Mouse (Mus musculus) midbrain, embryonic 15.5 days (tissue): ENCODE measurements at regions not wholly inside any gene's neighbourhood (a gene's known extent, or its start where the extent isn't known, plus 50 kb on each side); places are given as distances from the start of the nearest gene placed in this dataset.
"Not testable (repeated sequence)": the region's sequence is repeated elsewhere in the genome, so short reads cannot be mapped to it uniquely, and the experiment has no call there.

Experiments used
- ATAC-seq: fragments of 200-750 bp; cut with Nextera tagmentation; replicated peaks from 2 replicates; pipeline ENCODE4 v1.8.0; 2017; ENCODE audit warnings: moderate TSS enrichment
- H3K27ac ChIP-seq: fragments of 300-500 bp; sonication (generic); 2 replicates; pipeline ENCODE4 v1.5.1; 2015; ENCODE audit warnings: mild to moderate bottlenecking, inconsistent platforms
- H3K27me3 ChIP-seq: fragments of 300-500 bp; sonication (generic); replicated peaks from 2 replicates; pipeline ENCODE4 v1.6.1; 2015; ENCODE audit warnings: inconsistent platforms
- H3K36me3 ChIP-seq: fragments of 300-500 bp; sonication (generic); replicated peaks from 2 replicates; pipeline ENCODE4 v1.6.1; 2015; ENCODE audit warnings: inconsistent platforms
- H3K4me1 ChIP-seq: fragments of 300-500 bp; sonication (generic); 2 replicates; pipeline ENCODE4 v1.6.1; 2015; ENCODE audit warnings: inconsistent platforms
- H3K4me2 ChIP-seq: fragments of 300-500 bp; sonication (generic); 2 replicates; pipeline ENCODE4 v1.6.1; 2015; ENCODE audit warnings: inconsistent platforms, mild to moderate bottlenecking, moderate library complexity
- H3K4me3 ChIP-seq: fragments of 300-500 bp; sonication (generic); 2 replicates; pipeline ENCODE4 v1.5.1; 2015; ENCODE audit warnings: mild to moderate bottlenecking, inconsistent platforms
- H3K9ac ChIP-seq: fragments of 300-500 bp; sonication (generic); 2 replicates; pipeline ENCODE4 v1.6.1; 2015; ENCODE audit warnings: mild to moderate bottlenecking, inconsistent platforms
- H3K9me3 ChIP-seq: fragments of 300-500 bp; sonication (generic); 2 replicates; pipeline ENCODE4 v1.6.1; 2016; ENCODE audit warnings: inconsistent platforms
- WGBS: fragments of 180-500 bp; shearing (Covaris S2); methylation state at CpG from one replicate; pipeline ENCODE4 v1.1.7; 2015; ENCODE audit warnings: mixed read lengths; 5-methylcytosine and 5-hydroxymethylcytosine counted together

- ATAC-seq: no peak
- WGBS: 91% methylated on average over 1 of the region's 1 CpGs
These were observed 245.7 kb downstream of the Slco4c1 start for GRCm38 (mm10) chr1:96626271-96626670.

GRCm38 (mm10) chr1:96625326-96625725 is 246.6 kb downstream of the Slco4c1 start:
- H3K27me3 ChIP-seq, H3K4me1 ChIP-seq, H3K27ac ChIP-seq, H3K4me3 ChIP-seq, H3K9me3 ChIP-seq, H3K9ac ChIP-seq, ATAC-seq, H3K4me2 ChIP-seq, H3K36me3 ChIP-seq: not testable (repeated sequence)
- WGBS: 94% methylated on average over 5 of the region's 5 CpGs

More at GRCm38 (mm10) chr1:96626271-96626670, 245.7 kb downstream of the Slco4c1 start:
- Histone ChIP-seq H3K9me3 (no peaks in the 10 kb centered on the region), H3K9ac (no peak overlapping the region), H3K4me1 (no peaks in the 10 kb centered on the region), H3K27me3 (no peaks in the 10 kb centered on the region), H3K4me2 (no peak overlapping the region), H3K27ac (no peak overlapping the region), H3K36me3 (no peaks in the 10 kb centered on the region), H3K4me3 (no peak overlapping the region)

GRCm38 (mm10) chr1:96596141-96596540 is 275.8 kb downstream of the Slco4c1 start:
- H3K27ac ChIP-seq: no peak overlapping the region
- 90% methylated on average over 3 of the region's 3 CpGs for WGBS
- H3K4me3 ChIP-seq: no peak overlapping the region
- no peaks in the 10 kb centered on the region for H3K27me3 ChIP-seq
- H3K4me2 ChIP-seq: no peak overlapping the region
- H3K9me3 ChIP-seq: no peaks in the 10 kb centered on the region
- ATAC-seq: no peak
- H3K4me1 ChIP-seq: no peaks in the 10 kb centered on the region
- H3K9ac ChIP-seq: no peak overlapping the region
- H3K36me3 ChIP-seq: no peaks in the 10 kb centered on the region

GRCm38 (mm10) chr1:96569281-96569680 is 302.7 kb downstream of the Slco4c1 start:
- no peak overlapping the region for H3K27ac ChIP-seq
- H3K9ac ChIP-seq: no peak overlapping the region
- no peak overlapping the region for H3K4me2 ChIP-seq
- H3K4me1 ChIP-seq: no peaks in the 10 kb centered on the region
- no peaks in the 10 kb centered on the region for H3K27me3 ChIP-seq
- ATAC-seq: no peak; the same call in 1 of the 2 replicates
- H3K9me3 ChIP-seq: no peaks in the 10 kb centered on the region
- H3K36me3 ChIP-seq: no peaks in the 10 kb centered on the region
- no peak overlapping the region for H3K4me3 ChIP-seq

- no peaks in the 10 kb centered on the region for H3K27me3 ChIP-seq
- H3K9me3 ChIP-seq: no peaks in the 10 kb centered on the region
- WGBS: 60% methylated on average over 3 of the region's 3 CpGs
- H3K36me3 ChIP-seq: no peaks in the 10 kb centered on the region
- no peak overlapping the region for H3K4me3 ChIP-seq
- no peak overlapping the region for H3K9ac ChIP-seq
- ATAC-seq: peak; percentile 84
- no peak overlapping the region for H3K4me2 ChIP-seq
- H3K4me1 ChIP-seq: no peaks in the 10 kb centered on the region
- no peak overlapping the region for H3K27ac ChIP-seq
These were observed 308.6 kb downstream of the Slco4c1 start for GRCm38 (mm10) chr1:96563279-96563910.

- Histone ChIP-seq H3K4me3 (no peak overlapping the region), H3K9me3 (no peaks in the 10 kb centered on the region), H3K27ac (no peak overlapping the region), H3K4me2 (no peak overlapping the region), H3K9ac (no peak overlapping the region), H3K4me1 (no peaks in the 10 kb centered on the region), H3K36me3 (no peaks in the 10 kb centered on the region), H3K27me3 (no peaks in the 10 kb centered on the region)
- ATAC-seq: no peak
These were observed 315.7 kb downstream of the Slco4c1 start for GRCm38 (mm10) chr1:96556258-96556657.

- Histone ChIP-seq H3K27me3 (no peaks in the 10 kb centered on the region), H3K4me2 (no peak overlapping the region), H3K9me3 (no peaks in the 10 kb centered on the region), H3K27ac (no peak overlapping the region), H3K36me3 (no peaks in the 10 kb centered on the region), H3K4me1 (no peaks in the 10 kb centered on the region), H3K9ac (no peak overlapping the region), H3K4me3 (no peak overlapping the region)
- no peak for ATAC-seq
- 94% methylated on average over 3 of the region's 3 CpGs for WGBS
These were observed 352.6 kb downstream of the Slco4c1 start for GRCm38 (mm10) chr1:96519347-96519746.

GRCm38 (mm10) chr1:96501007-96501406 is 371.0 kb downstream of the Slco4c1 start:
- H3K4me1 ChIP-seq: no peaks in the 10 kb centered on the region
- no peak overlapping the region for H3K27ac ChIP-seq
- no peaks in the 10 kb centered on the region for H3K27me3 ChIP-seq
- no peaks in the 10 kb centered on the region for H3K36me3 ChIP-seq
- ATAC-seq: no peak
- H3K9ac ChIP-seq: no peak overlapping the region
- H3K4me2 ChIP-seq: no peak overlapping the region
- H3K4me3 ChIP-seq: no peak overlapping the region
- H3K9me3 ChIP-seq: no peaks in the 10 kb centered on the region

GRCm38 (mm10) chr1:96482816-96483215 is 389.2 kb downstream of the Slco4c1 start:
- Histone ChIP-seq H3K36me3 (no peaks in the 10 kb centered on the region), H3K4me2 (no peak overlapping the region), H3K9me3 (no peaks in the 10 kb centered on the region), H3K27me3 (no peaks in the 10 kb centered on the region), H3K9ac (no peak overlapping the region), H3K27ac (no peak overlapping the region), H3K4me1 (no peaks in the 10 kb centered on the region), H3K4me3 (no peak overlapping the region)
- ATAC-seq: no peak
- WGBS: 61% methylated on average over 1 of the region's 1 CpGs

GRCm38 (mm10) chr1:96450852-96451251 is 421.1 kb downstream of the Slco4c1 start:
- no peak overlapping the region for H3K4me3 ChIP-seq
- H3K9ac ChIP-seq: no peak overlapping the region
- no peak for ATAC-seq
- H3K27ac ChIP-seq: no peak overlapping the region
- no peak overlapping the region for H3K4me2 ChIP-seq
- no peaks in the 10 kb centered on the region for H3K27me3 ChIP-seq
- no peaks in the 10 kb centered on the region for H3K36me3 ChIP-seq
- WGBS: 68% methylated on average over 1 of the region's 1 CpGs
- H3K4me1 ChIP-seq: no peaks in the 10 kb centered on the region
- H3K9me3 ChIP-seq: no peaks in the 10 kb centered on the region

- H3K4me3 ChIP-seq: no peak overlapping the region
- H3K27me3 ChIP-seq: no peaks in the 10 kb centered on the region
- H3K4me2 ChIP-seq: no peak overlapping the region
- 94% methylated on average over 1 of the region's 1 CpGs for WGBS
- H3K36me3 ChIP-seq: no peaks in the 10 kb centered on the region
- H3K27ac ChIP-seq: no peak overlapping the region
- ATAC-seq: no peak
- no peak overlapping the region for H3K9ac ChIP-seq
- no peaks in the 10 kb centered on the region for H3K9me3 ChIP-seq
- H3K4me1 ChIP-seq: no peaks in the 10 kb centered on the region
These were observed 426.8 kb downstream of the Slco4c1 start for GRCm38 (mm10) chr1:96445215-96445614.

GRCm38 (mm10) chr1:96433057-96433456 is 438.9 kb downstream of the Slco4c1 start:
- Histone ChIP-seq H3K9ac (no peak overlapping the region), H3K4me1 (no peaks in the 10 kb centered on the region), H3K27ac (no peak overlapping the region), H3K9me3 (no peaks in the 10 kb centered on the region), H3K4me3 (no peak overlapping the region), H3K36me3 (no peaks in the 10 kb centered on the region), H3K4me2 (no peak overlapping the region), H3K27me3 (no peaks in the 10 kb centered on the region)
- no peak for ATAC-seq
- 79% methylated on average over 2 of the region's 2 CpGs for WGBS

GRCm38 (mm10) chr1:96423481-96423880 is 448.5 kb downstream of the Slco4c1 start:
- H3K27ac ChIP-seq: no peak overlapping the region
- H3K9ac ChIP-seq: no peak overlapping the region
- ATAC-seq: no peak
- H3K4me1 ChIP-seq: no peaks in the 10 kb centered on the region
- H3K4me2 ChIP-seq: no peak overlapping the region
- H3K4me3 ChIP-seq: no peak overlapping the region
- H3K9me3 ChIP-seq: no peaks in the 10 kb centered on the region
- no peaks in the 10 kb centered on the region for H3K36me3 ChIP-seq
- no peaks in the 10 kb centered on the region for H3K27me3 ChIP-seq
